Mouse (Mus musculus): ENCODE data around the gene Alox15.
"Not testable (repeated sequence)": the region's sequence is repeated elsewhere in the genome, so short reads cannot be mapped to it uniquely, and the experiment has no call there.

The Alox15 gene

GRCm38 (mm10) chr11:70351868-70352267 lies at the start of gene Alox15:
TSS of gene Alox15 (minus strand) at chr11:70352031.
- peak in 1 of 2 experiments; percentile 16 for DNase-seq (ENCODE audit: low read depth in 2 of 2, low spot score in 2 of 2)

- no peak for DNase-seq (ENCODE audit: low read depth in 2 of 2, low spot score in 2 of 2)
These were observed 37.6 kb upstream of the Alox15 start for GRCm38 (mm10) chr11:70389421-70389820.

DNA sequence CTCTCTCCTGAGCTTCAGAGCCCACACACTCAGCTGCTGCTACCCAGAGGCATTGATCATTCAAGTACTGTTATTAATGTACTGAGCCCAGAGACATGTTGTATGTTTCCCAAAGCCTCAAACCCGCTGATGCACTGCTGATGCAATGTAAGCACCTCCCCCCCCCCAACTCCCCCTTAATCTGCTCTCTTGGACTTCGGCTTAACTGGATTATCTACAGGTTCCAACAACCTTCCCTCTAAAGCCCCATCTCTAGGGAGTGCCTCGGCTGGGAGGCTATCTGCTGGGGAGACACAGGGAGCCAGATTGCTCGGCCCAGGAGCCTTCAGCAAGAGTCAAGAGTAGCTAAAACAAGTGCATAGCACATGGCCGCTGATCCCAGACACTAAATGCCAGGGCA lies 35.6 kb upstream of the Alox15 start:
- DNase-seq (ENCODE audit: low read depth in 2 of 2, low spot score in 2 of 2): no peak

DNA sequence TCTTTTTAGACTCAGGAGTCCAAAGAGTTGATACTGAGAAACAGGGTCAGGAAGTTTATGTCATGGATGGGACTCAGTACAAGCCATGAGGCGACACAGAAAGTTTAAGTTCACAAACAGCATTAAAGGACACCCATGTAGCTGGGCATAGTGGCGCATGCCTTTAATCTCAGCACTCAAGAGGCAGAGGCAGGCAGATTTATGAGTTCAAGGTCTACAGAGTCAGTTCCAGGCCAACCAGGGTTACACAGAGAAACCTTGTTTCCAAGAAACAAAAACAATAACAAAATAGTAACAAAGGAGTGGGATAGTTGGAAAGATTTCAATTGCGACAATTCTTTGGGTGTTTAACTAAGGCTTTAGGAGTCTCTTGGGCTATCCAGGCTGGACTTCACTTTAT lies 32.3 kb upstream of the Alox15 start:
- no peak for DNase-seq (ENCODE audit: low read depth in 2 of 2, low spot score in 2 of 2)

GRCm38 (mm10) chr11:70381330-70381729 lies 29.5 kb upstream of the Alox15 start:
- no peak for DNase-seq (ENCODE audit: low read depth in 2 of 2, low spot score in 2 of 2)

DNA sequence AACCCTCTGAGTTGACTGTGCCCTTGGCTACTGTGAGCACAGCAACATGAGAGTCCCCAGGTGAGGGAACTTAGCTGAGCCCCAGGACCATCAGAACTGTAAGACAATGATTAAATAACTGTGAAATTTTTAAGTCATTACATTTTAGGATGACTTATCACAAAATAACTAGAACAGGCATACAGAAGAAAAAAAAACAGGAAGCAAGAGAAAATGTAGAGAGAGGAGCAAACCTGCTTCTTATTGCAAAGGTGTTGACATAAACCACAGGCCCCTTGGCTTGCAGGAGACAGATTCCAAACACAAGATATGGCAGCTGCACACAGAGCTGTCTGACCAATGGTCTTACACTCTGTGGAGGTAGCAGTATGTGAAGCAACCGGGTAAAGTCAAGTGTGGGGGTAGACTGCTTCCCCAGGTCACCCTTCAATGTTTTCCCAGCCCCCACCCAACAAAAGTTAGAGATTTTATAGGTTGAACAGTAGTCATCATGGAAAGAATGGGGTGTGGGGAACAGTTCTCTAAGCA lies 28.7 kb upstream of the Alox15 start:
- no peak for DNase-seq (ENCODE audit: low read depth in 2 of 2, low spot score in 2 of 2)

- DNase-seq (ENCODE audit: low read depth in 2 of 2, low spot score in 2 of 2): no peak
These were observed 24.2 kb upstream of the Alox15 start for GRCm38 (mm10) chr11:70376054-70376453.

GRCm38 (mm10) chr11:70374302-70374701 lies 22.5 kb upstream of the Alox15 start:
- DNase-seq (ENCODE audit: low read depth in 2 of 2, low spot score in 2 of 2): no peak

DNA sequence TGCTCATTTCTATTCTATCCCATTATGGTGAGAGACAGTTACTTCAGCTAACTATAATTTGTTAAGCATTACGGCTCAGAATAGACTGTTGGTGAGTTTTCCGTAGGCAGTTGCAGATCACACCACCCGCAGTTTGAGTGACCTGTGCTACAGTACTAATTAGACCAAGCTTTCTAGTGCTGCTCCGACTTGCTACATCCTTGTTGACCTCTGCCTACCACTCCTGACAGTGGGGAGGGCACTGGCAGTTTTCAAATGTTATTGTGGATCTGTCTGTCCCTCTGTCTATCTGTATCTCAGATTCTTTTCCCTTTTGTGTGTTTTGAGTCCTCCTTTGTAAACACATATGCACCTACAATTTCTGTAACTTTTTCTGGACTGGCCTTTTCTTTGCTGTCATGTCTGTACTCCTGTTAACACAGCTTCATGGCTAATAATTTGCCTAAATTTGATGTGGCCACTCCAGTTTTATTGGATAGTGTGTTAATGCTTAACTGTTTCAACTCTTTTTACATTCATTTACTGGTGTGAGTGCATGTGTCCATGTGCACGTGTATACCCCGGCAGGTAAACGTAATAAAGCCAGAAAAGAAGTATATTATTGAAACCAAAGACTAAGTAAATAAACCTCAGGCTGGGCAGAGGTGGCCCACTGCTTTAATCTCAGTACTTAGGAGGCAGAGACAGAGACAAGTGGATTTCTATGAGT lies 21.2 kb upstream of the Alox15 start:
- no peak for DNase-seq (ENCODE audit: low read depth in 2 of 2, low spot score in 2 of 2)

DNA sequence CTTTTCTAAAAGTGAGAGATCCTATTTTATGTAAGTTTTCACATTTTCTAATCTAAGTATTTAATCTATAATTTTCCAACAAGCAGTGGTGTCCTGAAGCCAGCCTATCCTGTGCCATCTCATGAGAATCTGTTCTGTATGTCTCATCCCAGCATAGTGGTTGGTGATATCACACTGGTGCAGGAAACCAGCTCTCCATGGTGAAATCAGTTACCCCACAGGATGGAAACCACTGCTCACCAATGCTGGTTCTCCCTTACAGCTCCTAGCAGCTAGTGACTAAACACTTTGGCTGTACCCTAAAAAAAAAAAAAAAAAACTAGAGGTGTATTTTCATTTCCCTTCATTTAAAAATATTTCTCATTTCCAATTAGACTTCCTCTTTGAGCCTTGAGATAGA lies 20.6 kb upstream of the Alox15 start:
- no peak for DNase-seq (ENCODE audit: low read depth in 2 of 2, low spot score in 2 of 2)

DNA sequence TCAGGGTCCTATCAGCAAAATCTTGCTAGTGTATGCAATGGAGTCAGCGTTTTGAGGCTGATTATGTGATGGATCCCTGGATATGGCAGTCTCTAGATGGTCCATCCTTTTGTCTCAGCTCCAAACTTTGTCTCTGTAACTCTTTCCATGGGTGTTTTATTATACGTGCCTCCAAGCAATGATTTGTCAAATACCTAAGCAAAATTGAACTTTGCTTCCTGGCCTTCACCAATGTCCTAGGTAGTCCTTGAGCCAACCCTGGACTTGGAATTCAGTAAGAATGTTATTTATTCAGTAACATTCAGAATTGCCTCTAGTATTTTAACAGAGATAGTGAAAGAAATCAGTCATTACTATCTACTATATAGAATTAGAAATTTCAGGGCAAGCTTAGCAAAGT lies 16.8 kb upstream of the Alox15 start:
- not testable (repeated sequence) for DNase-seq (ENCODE audit: low read depth in 2 of 2, low spot score in 2 of 2)

DNA sequence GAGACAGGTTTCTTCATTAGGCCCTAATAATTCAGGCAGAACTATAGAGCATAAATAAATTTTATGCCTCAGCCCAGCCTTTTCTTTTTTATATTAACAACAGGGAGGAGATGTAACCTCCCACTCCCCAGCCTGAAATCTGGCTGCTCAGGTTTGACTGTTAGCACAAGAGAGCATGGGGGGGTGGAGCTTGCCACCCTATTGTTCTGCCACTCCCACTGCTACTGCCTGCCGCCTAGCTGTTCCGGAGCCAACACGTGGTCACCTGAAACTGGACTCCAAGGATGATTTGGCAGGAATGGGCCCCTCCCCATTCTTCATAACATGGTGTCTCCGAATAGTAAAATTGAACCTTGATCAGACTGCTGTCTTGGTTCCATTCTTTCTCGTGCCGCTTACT lies 15.9 kb upstream of the Alox15 start:
- not testable (repeated sequence) for DNase-seq (ENCODE audit: low read depth in 2 of 2, low spot score in 2 of 2)

DNA sequence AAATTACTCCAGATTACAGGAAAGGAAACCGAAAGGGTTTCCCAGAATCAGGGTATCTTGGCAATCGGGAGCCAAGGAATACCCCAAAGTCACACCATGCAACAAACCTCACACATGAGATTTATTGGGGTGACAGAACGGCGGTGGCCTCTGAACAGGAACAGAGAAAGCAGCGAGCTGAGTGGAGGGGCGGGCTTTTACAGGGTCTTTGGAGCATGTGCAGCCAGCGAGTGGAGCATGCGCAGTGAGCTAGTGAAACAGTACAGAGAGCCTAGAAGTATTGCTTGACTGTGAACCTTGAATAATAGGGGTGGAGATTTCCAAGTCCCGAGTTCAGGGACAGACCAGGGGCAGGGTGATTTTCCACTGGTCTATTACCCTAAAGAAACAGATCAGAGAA lies 3.2 kb downstream of the Alox15 start:
- no peak for DNase-seq (ENCODE audit: low read depth in 2 of 2, low spot score in 2 of 2)

DNA sequence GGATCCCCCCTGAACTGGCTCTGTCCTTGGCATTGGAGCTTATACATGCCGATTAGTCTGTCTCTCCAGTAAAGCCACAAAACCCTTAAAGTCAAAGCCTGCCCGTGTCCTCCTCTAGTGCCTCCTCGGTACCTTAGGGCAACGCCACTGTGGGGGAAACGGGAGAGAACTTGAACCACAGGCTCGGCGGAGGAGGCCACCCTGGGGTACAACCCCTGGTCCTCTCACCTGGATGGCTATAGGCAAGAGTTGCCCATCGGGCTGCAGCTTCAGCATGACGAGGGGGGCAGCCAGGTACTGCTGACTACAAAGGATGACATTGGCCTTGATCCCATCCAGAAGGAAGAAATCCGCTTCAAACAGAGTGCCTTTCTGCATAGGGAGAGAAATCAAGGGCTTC lies 4.0 kb downstream of the Alox15 start:
- DNase-seq (ENCODE audit: low read depth in 2 of 2, low spot score in 2 of 2): no peak

- DNase-seq (ENCODE audit: low read depth in 2 of 2, low spot score in 2 of 2): no peak
These were observed 6.3 kb downstream of the Alox15 start for GRCm38 (mm10) chr11:70345546-70345945.

- DNase-seq (ENCODE audit: low read depth in 2 of 2, low spot score in 2 of 2): no peak
These were observed 6.8 kb downstream of the Alox15 start for GRCm38 (mm10) chr11:70345061-70345460.

DNA sequence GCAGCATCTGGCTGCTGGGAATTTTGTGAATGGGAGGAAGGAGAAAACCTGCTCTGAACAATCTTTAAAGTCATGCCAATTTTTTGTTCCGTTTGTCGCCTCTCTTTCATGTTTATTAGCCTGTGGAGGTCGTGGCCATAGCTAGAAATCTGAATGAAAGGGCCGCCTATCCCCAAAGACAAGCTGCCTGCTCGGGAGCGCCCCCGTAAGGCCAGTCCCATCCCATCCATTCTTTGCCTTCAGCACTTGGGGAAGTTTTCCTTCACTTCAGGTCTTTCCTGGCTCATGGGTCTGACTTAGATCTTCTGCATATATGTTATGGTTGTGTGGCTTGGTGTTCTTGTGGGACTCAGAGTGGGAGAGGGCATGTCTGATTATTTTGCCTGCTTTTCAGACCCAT lies 12.3 kb downstream of the Alox15 start:
- no peak for DNase-seq (ENCODE audit: low read depth in 2 of 2, low spot score in 2 of 2)

DNA sequence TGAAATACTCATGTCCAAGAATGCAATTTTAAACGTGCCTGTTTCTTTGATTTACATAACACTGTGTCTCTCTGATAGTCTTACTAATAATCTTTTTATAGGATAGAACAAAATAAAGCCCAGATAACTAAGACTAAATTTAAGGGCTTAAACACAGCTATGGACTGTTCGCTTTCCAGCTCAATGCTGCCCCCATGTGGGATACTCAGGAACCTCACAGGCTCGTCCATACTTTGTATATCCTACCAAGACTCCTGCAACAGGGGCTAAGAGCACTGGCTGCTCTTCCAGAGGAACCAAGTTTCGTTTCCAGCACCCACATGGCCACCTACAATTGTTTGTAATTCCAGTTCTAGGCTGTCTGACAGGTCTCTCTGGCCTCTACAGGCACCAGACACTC lies 17.4 kb downstream of the Alox15 start:
- peak; percentile 21 to 62 for DNase-seq (ENCODE audit: low read depth in 2 of 2, low spot score in 2 of 2)

DNA sequence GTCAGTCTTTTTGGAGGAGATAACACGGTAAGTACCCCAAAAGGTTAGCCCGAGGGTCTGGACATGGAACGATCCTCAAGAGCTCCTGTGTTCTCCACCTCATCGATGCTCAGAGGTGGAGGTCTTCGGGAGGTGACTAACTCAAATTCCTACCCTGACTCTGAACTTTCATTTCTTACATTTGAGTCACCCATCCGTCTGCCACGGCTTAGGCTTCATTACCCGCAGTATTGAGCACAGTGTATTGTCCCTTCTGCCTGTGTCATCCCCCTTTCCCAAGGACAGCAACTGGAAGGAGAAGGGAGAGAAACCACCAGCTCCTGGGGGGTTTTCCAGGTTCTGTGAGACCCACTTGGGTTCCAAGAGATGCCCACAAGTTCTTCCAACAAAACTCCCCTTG lies 27.1 kb downstream of the Alox15 start:
- DNase-seq (ENCODE audit: low read depth in 2 of 2, low spot score in 2 of 2): no peak

GRCm38 (mm10) chr11:70322528-70322927 lies 29.3 kb downstream of the Alox15 start, which contains the start of gene Alox12e:
TSS of gene Alox12e (minus strand) at chr11:70322628.
- DNase-seq (ENCODE audit: low read depth in 2 of 2, low spot score in 2 of 2): no peak

- DNase-seq (ENCODE audit: low read depth in 2 of 2, low spot score in 2 of 2): peak; percentile 38 to 47
These were observed 30.2 kb downstream of the Alox15 start for GRCm38 (mm10) chr11:70321664-70322063.

- DNase-seq (ENCODE audit: low read depth in 2 of 2, low spot score in 2 of 2): no peak
These were observed 32.2 kb downstream of the Alox15 start for GRCm38 (mm10) chr11:70319614-70320013.

DNA sequence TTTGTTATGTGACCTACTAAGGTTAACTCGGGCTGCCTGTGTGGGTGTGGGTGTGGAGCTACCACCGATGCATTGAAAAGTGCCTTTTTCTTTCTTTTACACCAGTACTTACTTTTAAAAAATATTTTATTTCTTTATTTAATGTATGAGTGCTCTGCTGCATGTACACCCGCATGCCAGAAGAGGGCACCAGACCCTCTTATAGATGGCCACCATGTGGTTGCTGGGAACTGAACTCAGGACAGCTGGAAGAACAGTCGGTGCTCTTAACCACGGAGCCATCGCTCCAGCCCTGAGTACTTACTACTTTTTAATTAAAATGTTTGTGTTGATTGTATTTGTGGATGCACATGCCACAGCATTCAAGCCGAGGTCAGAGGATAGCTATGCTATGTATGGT lies 38.0 kb downstream of the Alox15 start:
- no peak for DNase-seq (ENCODE audit: low read depth in 2 of 2, low spot score in 2 of 2)

Measured in CD8-positive naive resting alpha-beta T cell, adult 2 months (primary cell).